Mouse (Mus musculus) spleen, postnatal 0 days (tissue): ENCODE results near the gene Zfp74. TPM values are rescaled to one million over a fixed set of nuclear protein-coding genes. Genes with fewer than 3 reads are reported as not detected.

ENCODE experiments used
- polyA plus RNA-seq: library from polyadenylated mRNA; unstranded; fragments of >200 nt; fragmentation: Nextera tagmentation; extraction: Ambion mirVana; gene quantifications from 2 replicates; pipeline ENCODE4 v1.2.1, GENCODE M21; 2015

Zfp74 gene
- 2.9 and 3.1 TPM in 2 replicates for polyA plus RNA-seq

DNA sequence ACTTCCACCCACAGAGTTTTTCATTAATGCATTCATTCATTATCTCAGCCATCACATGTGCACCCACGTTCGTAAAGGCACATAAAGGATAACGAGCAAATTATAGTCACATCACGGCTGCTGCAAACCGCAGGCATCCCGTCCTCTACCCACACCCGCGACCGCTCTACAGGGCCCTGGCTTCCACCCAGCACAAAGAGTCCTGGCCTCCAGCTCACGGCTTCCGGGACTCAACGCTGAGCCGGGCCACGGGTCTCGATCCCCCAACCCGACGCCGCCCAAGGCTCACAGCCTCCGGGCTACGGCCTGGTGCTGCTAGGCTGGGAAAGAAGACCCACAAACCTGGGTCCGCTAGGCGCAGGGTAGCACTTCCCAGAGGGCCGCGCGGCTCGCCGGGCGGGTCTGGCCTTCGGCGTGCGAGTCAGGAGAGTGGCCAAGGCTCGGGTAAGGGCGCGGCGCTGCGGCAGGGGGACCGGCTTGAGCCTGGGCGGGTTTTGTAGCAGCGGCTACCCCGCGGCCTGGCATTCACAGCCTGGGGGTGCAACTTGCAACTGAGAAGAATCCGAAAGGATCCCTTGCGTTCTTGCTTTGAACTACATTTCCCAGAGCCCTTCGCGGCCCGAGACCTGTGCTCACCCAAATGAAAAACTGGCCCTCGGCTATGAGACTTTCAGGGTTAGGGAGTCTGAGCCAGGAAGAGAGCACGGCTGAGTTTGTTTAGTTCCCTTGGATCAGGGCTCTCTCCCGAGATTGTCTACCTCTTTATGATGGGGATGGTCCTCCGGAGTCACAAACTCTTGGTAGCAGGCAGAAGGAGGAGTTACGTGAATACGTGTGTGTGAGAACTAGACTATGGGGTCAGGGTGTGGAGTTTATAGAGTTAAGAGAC lies at the start of gene Zfp74:
Zfp74 (minus strand) TSS at position 577 of the 889 bp plus-strand sequence.

DNA sequence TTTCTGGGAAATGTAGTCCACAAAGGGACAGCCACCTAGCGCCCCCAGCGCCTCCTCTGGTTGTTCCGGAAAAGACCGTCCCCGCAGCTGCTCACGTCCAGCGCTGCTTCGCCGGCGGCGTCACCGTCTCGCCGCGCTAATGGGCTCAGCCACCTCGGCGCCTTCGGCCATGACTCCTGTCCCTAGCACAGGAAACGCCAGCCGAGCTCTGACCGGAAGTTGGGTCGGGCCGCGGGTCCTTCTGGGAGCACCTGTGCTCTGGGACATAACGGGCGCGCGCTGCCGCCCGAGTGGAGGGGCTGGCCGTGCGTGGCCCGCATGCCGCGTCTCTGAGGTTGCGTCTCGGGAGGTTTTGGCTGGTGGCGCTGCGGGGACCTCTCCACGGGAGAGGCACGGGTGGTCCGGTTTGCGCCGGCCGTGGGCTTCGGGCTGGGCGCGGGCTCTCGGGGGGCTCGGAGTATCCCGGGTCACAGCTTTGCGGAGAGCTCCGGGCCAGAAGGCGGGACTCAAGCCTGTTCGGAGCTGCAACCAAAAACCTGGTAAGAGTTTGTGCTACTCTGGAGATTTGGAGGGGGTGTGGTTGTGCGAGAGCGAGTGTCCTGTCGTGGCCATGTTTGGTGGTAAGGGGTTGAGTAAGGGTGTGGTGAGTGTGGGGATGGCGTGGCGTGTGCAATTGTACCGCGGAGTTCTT lies 29.9 kb upstream of the Zfp74 start, which contains the start of gene Zfp568:
Zfp568 (plus strand) TSS at position 266 of the 691 bp plus-strand sequence.

DNA sequence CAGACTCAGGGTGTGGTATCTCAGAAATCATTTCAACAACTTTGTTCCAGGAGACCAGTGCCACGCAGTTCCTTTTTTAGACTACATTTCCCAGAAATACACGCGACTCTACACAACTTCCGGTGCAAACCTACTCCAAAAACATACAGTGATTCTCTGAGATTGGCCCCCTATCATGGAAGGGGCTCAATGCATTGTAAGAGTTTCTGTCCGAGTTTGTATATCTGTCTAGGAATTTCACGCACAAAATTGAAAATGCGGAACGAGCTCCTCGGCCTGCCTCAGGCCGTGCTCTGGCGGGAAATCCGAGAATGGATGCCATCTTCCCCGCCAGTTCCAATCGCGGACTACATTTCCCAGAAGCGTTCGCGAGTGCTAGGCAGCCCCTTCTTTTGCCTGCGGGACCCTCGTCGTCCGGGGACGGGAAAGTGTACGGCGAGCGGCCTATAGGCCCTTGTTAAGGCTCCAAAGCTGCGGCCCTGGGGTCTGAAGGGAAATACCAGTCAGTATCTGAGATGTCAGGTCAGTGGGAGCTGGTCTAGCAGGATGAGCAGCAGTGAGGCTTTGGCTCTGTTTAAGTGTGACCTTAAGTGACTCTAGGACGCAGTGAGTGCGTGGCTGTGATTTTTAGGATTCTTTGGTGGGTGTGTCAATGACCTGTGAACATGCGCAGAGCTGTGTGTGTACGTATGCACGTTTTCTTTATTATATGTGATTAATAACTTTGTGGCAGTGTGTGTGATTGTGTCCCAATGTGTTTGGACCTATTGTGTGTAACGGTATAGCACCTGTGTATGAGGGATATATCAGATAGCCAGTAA lies 45.5 kb downstream of the Zfp74 start, which contains the start of gene Zfp383:
Zfp383 (plus strand) TSS at position 94 of the 821 bp plus-strand sequence.

DNA sequence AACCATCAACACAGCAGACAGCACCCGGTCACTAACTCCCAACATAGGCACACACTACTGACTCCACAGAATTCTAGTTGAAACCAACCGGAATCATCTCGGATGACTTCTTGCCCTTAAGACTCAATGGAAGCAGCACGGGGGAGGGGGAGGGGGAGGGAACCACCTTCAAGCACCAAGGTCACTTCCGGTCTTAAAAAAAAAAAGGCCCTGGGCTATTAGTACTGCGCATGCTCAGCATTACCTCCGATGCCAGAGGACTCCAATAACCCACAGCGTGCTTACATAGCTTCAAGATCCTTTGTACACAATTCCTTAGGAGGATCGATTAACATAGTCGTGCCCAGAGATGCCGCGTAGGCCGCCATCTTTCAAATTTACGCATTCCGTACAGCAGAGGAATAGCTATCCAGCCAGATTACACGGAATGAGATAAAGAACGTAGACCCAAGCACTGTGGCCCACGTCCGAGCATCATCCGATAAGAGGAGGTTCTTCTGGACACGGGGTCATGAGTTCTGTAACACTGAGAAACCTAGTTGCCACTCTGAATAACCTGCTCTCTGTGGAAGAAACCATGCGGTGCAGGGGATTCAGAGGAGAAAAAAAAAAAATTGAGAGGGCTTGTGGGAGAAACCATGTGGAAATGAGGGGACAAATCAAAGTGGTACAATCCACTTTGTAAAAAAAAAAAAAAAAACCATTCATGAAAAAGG lies 47.8 kb downstream of the Zfp74 start, which contains the start of gene Zfp27:
Zfp27 (minus strand) TSS at position 607 of the 716 bp plus-strand sequence.

Other genes starting within 250 kb of the Zfp74 start
- not detected in 2 replicates for gene Catsperg2, start 227.1 kb downstream of the Zfp74 start, polyA plus RNA-seq
- 4.4 and 4.6 TPM in 2 replicates for gene Zfp84, start 185.5 kb downstream of the Zfp74 start, polyA plus RNA-seq
- 1.3 and 2.1 TPM in 2 replicates for gene Zfp30, start 170.1 kb downstream of the Zfp74 start, polyA plus RNA-seq
- 3.5 and 4.7 TPM in 2 replicates for gene Zfp790, start 138.0 kb downstream of the Zfp74 start, polyA plus RNA-seq
- gene Zfp940, start 100.4 kb downstream of the Zfp74 start, polyA plus RNA-seq, result 1.3 and 1.4 TPM in 2 replicates
- gene Zfp420, start 94.1 kb downstream of the Zfp74 start, polyA plus RNA-seq, result 1.7 and 1.9 TPM in 2 replicates
- 2.2 and 2.4 TPM in 2 replicates for gene Zfp27, start 47.5 kb downstream of the Zfp74 start, polyA plus RNA-seq
- 1.2 TPM in 2 replicates for gene Zfp383, start 45.9 kb downstream of the Zfp74 start, polyA plus RNA-seq
- gene Zfp568, start 29.9 kb upstream of the Zfp74 start, polyA plus RNA-seq, result 3.4 and 3.5 TPM in 2 replicates
- 0.64 and 0.75 TPM in 2 replicates for gene Zfp14, start 97.3 kb upstream of the Zfp74 start, polyA plus RNA-seq
- 1.5 and 2.6 TPM in 2 replicates for gene Zfp82, start 118.8 kb upstream of the Zfp74 start, polyA plus RNA-seq
- gene Gm26920, start 136.3 kb upstream of the Zfp74 start, polyA plus RNA-seq, result 0.84 TPM in 1 of 2 replicates, not detected in the other
- 2.7 and 5.3 TPM in 2 replicates for gene Zfp566, start 136.4 kb upstream of the Zfp74 start, polyA plus RNA-seq
- 19.7 and 22.8 TPM in 2 replicates for gene Zfp260, start 140.7 kb upstream of the Zfp74 start, polyA plus RNA-seq
- gene Zfp382, start 167.9 kb upstream of the Zfp74 start, polyA plus RNA-seq, result 1.9 and 2.0 TPM in 2 replicates
- gene Zfp146, start 215.7 kb upstream of the Zfp74 start, polyA plus RNA-seq, result 6.0 and 7.1 TPM in 2 replicates
- gene Cox7a1, start 230.1 kb upstream of the Zfp74 start, polyA plus RNA-seq, result 1.4 and 2.1 TPM in 2 replicates
- gene Capns1, start 244.7 kb upstream of the Zfp74 start, polyA plus RNA-seq, result 72.4 and 74.1 TPM in 2 replicates